Mouse (Mus musculus) adrenal gland (tissue): Measurements from ENCODE around the gene Fbxo17.
"Not testable (repeated sequence)": the region's sequence is repeated elsewhere in the genome, so short reads cannot be mapped to it uniquely, and the experiment has no call there.

Experiments
- intact Hi-C: fragments of 180-260 bp; cut with DNase I; formaldehyde crosslinking; loops from one replicate; pipeline ENCODE4 v1.15.1; 2025
- long read RNA-seq, 2 experiments: library from polyadenylated mRNA; unstranded; transcript quantifications; one replicate each; pipeline ENCODE4 v2.0.0; 2020; ENCODE audit warnings: borderline replicate concordance in 1 of 2; ENCODE audit not compliant: insufficient replicate concordance in 1 of 2

Gene Fbxo17
- long read RNA-seq, experiment 1, partial matches to known transcripts, result 0 of 7 reads
- long read RNA-seq, experiment 1, other reads (novel, unspliced or antisense), result 2 of 7 reads
- long read RNA-seq, experiment 2, partial matches to known transcripts, result 0 of 6 reads
- long read RNA-seq, experiment 2, other reads (novel, unspliced or antisense), result 2 of 6 reads

- intact Hi-C loops, result no loop called here
Measured at GRCm38 (mm10) chr7:28716590-28717281, at the start of gene Fbxo17. TSS of gene Fbxo17 (plus strand) at chr7:28716804.

GRCm38 (mm10) chr7:28671172-28671571 lies 45.4 kb upstream of the Fbxo17 start:
- intact Hi-C loops, result no loop called here

GRCm38 (mm10) chr7:28672276-28672675 lies 44.3 kb upstream of the Fbxo17 start:
- intact Hi-C loops, result no loop called here

GRCm38 (mm10) chr7:28672786-28673185 lies 43.8 kb upstream of the Fbxo17 start:
- intact Hi-C loops, result not testable (repeated sequence)

- intact Hi-C loops, result no loop called here
Measured at GRCm38 (mm10) chr7:28674994-28675393, 41.6 kb upstream of the Fbxo17 start.

GRCm38 (mm10) chr7:28675746-28676145 lies 40.9 kb upstream of the Fbxo17 start:
- intact Hi-C loops, result no loop called here

- intact Hi-C loops, result no loop called here
Measured at GRCm38 (mm10) chr7:28676811-28677541, 39.6 kb upstream of the Fbxo17 start.

- intact Hi-C loops, result no loop called here
Measured at GRCm38 (mm10) chr7:28677624-28678023, 39.0 kb upstream of the Fbxo17 start.

- intact Hi-C loops, result no loop called here
Measured at GRCm38 (mm10) chr7:28691075-28691474, 25.5 kb upstream of the Fbxo17 start.

- intact Hi-C loops, result no loop called here
Measured at GRCm38 (mm10) chr7:28692545-28693320, 23.9 kb upstream of the Fbxo17 start, which contains the start of gene Fbxo27. TSS of gene Fbxo27 (plus strand) at chr7:28692849.

GRCm38 (mm10) chr7:28693321-28693966 lies 23.2 kb upstream of the Fbxo17 start:
- intact Hi-C loops, result no loop called here

GRCm38 (mm10) chr7:28694423-28694822 lies 22.2 kb upstream of the Fbxo17 start:
- intact Hi-C loops, result no loop called here

GRCm38 (mm10) chr7:28694966-28695511 lies 21.6 kb upstream of the Fbxo17 start:
- intact Hi-C loops, result no loop called here

- intact Hi-C loops, result no loop called here
Measured at GRCm38 (mm10) chr7:28697277-28697676, 19.3 kb upstream of the Fbxo17 start.

- intact Hi-C loops, result no loop called here
Measured at GRCm38 (mm10) chr7:28700269-28700668, 16.3 kb upstream of the Fbxo17 start.

- intact Hi-C loops, result not testable (repeated sequence)
Measured at GRCm38 (mm10) chr7:28701306-28701705, 15.3 kb upstream of the Fbxo17 start.

GRCm38 (mm10) chr7:28702601-28703143 lies 13.9 kb upstream of the Fbxo17 start:
- intact Hi-C loops, result no loop called here

GRCm38 (mm10) chr7:28709454-28709853 lies 7.2 kb upstream of the Fbxo17 start:
- intact Hi-C loops, result no loop called here

GRCm38 (mm10) chr7:28710962-28711361 lies 5.6 kb upstream of the Fbxo17 start:
- intact Hi-C loops, result no loop called here

GRCm38 (mm10) chr7:28714667-28715066 lies 1.9 kb upstream of the Fbxo17 start:
- intact Hi-C loops, result no loop called here
